Mouse (Mus musculus) lung, postnatal 36 days (tissue): ENCODE data around the gene Lgals12.
A peak's percentile ranks its signal among the peaks of the same experiment; 100 is the strongest.

ENCODE experiments used
- DNase-seq: peaks from one replicate; pipeline ENCODE4 v3.0.0; 2022; ENCODE audit warnings: mixed read lengths

Gene Lgals12

DNA sequence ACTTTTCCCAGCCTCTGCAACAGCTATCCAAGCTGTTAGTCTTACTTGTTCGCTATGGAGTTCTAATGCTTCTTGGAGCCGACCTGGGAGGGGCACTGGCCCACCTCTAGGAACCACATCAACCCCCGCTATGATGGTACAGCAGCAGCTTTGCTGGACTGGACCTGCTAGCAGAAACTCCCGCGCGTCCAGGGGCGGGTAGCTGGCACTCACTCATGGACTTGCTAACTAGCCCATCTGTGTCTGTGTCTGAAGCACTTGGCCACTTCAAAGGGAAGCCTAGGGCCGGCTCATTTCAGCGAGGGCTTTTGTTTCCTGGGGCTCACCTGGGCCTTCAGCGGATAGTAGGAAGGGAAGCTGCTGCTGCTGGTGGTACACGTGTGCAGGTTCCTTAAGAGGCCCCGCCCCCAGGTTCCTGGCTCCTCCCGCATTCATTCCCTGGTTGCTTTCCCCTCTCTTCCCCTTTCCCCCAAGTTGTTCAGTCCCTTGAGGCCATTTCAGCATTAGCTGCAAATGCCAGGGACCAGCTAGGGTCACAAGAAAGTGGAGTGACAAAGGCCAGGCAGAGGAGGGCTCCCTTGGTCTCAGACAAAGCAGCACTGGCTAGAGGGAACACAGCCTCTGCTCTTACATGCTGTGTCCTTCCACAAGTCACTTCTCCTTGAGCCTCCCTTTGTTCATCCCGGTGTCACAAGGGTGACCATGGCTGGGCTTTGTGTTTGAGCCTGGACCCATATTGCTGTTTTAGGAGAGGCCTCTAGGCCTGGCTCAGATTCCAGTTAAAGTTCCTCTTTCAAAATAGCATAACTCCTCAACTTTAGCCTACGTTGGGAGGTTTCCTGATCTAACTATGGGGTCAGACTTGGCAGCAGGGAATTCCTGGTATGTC lies at the start of gene Lgals12:
Gene Lgals12 (minus strand): TSS at position 393 of the 889 bp plus-strand sequence.
- DNase-seq = peak; percentile 65

DNA sequence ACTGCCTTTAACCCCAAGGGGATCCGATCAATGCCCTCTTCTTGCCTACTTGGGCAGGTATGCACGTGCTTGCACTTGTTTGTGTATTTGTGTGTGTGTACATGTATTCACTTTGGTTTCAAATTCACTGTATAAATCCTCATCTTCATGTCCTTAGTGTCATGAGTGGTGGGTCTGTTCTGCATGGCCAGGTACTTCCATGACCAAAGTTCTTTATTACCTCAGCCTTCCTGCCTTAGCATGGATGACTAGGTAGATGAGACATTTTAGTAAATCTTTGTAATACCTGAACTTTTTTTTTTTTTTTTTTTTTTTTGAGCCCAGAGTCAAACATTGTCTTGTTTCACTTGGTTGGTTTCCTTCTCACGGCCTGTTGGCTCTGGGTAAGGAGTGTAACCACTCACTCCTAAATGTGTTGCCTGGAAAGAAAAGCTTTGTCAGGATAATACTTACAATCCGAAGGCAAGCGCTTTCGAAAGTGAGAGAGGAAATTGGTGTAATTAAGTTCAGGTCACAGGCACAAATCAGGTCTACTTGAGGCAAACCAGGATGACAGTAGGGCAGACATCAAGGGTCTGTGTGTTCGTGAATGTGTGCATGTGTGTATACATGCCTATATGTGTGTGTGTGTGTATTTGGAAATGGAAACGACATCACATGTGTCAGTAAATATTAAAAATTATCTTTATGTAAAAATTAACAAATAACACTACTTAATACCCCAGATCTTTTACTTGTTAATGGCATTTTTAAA lies 42.1 kb upstream of the Lgals12 start:
- no peak for DNase-seq

DNA sequence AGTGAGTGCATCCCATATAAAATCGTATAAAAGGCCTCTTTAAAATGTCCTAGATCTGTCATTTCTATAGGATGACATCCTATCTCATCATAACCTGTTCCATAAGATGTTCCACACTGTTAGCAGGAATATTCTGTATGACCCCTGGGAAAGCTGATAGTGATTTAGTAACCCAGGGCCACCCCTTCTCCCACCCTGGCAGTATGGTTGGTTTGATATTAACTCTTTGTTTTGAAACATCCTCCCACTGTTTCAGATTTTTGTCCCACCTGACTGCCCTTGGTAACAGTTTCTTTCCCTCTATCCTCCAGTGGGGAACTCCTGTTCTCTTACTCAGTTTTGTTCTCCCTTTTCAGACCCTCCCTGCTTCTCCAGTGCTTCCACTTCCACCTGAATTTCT lies 26.8 kb upstream of the Lgals12 start:
- no peak for DNase-seq

DNA sequence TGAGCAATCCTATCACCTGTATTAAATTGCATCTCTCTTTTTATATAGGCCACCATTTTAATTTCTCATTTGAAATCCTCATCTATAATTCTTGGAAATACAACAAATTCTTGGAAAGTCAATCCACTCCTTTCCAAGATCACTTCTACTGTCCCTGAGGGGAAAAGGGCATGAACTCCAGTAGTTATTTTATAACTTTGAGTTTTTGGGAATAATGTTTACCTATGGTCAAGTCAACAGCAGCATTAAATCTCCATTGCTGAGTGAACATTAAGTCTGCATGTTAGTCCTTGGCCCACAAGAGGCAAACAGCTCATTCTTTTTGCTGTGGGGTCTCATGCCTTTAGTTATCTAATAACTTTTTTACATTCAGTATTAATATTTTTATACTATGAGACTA lies 26.0 kb upstream of the Lgals12 start:
- DNase-seq = no peak

DNA sequence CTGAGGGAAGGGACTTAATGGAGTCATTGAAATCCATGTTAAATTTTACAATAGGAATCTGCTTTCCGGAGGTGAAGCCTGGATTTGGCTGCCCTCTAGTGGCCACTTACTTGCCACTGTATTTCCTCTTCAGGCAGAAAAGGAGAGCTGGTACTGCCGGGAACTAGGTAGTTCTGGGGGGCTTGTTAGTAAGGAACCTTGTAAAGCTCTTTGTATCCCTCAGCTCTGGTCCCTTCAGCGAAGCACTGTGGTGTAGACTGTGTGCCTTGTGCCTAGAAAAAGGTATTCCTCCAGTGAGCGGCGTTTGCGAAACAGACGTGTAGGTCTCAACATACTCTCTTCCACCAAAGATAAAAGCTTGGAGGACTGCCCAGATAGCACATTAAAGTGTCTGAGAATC lies 10.7 kb upstream of the Lgals12 start:
- peak; percentile 83 for DNase-seq

DNA sequence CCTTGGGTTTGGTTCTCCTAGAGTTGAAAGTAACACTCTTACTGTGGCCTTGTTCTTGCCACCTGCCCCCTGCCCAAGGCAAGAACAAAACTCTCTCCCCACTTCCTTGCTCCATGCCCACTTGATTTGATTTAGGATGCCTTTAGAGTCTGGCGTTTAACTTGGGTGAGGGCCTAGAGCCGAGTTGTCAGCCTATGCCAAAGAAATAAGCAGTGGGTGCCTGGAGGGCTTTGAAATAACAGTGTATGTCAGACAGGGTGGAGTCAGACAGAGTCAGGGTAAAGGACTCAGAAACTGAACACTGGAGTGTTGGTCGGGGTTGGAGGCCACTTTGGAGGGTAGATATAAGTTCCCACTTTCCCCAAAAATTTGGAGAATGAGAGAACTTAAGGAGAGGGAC lies 10.1 kb upstream of the Lgals12 start:
- DNase-seq = no peak

DNA sequence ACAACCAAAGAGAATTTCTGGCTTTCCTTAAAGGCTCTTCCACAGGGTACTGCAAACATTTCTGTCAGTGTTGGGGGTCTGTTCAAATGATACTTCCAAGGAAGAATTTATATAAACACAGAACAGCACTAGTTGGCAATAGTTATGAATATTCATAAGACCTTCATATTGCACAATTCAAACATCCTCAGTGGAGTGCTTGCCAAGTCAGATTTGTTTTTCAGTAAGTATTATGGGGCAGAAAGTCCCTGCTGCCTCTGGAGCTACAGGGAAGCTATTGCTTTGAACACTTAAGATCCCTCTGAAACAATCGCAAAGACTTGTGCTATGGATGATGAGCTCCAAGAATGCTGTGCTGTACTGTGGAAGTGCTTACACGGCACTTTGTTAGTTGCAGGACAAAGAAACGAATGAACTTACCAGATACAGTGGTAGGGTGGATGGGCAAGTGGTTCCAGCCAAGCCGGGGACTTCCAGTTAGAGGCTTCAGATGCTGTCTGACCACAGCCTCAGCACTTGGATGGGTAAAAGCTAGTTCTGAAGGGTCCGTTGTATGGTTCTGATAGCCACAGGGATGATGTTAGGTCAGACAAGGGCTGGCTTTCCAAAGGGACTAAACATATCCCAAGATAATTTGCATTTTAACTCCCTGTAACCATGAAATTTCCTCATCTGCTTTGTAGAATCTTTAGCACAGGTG lies 9.4 kb upstream of the Lgals12 start:
- peak; percentile 22 for DNase-seq

DNA sequence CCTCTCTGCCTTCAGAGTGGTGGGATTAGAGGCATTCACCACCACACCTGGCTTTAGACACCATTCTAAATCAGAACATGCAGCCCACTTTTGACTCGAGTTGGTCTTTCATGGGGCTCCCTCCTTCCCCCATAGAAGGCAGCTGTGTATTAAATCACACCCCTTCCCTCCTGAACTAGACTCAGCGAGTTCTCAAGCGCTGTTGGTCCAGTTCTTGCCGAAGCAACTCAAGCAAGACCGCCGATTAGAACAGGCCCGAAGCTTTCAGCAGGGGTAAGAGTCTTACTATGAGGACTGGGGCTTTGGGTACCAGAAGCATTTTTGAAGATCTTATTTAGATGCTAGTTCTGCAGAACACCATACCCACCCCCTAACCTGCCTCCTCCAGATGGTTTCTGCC lies 6.2 kb upstream of the Lgals12 start:
- no peak for DNase-seq

DNA sequence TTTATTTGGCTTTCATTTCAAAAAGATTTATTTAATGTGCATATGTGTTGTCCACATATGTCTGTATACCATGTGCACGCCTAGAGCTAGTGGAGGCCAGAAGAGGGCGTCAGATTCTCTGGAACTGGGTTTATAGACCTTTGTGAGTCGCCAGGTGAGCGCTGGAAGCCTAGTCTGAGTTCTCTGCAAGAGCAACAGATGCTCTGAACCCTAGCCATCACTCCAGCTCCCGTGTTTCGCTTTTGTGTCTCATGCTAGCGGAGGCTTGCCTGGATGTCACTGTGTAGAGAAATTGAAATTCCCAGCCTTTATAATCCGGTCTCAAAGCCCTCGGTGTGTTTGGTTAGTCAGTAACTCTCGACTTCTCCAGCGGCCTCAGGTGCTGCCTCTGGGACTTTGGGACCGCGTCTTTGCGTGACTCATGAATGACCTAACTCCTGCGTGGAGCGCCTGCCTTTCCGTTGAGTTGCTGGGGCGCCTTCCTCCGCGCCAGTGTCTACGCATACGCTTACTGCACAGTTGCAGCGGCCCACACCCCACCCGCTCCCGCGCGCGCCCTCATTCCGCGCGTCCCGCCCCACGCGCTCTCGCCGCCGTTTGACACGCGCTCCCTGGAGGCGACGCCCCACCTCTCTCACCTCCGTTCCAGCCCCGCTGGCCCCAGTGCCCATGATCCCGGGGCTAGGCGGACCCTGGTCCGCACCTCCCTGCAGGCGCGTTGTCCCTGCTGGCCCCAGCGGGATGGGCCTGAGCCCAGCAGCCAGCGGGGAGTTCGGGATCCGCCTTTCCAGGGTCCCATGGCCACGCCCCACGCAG lies 5.2 kb upstream of the Lgals12 start, which contains the start of gene Hrasls5:
Gene Hrasls5 (plus strand): TSS at position 600 of the 816 bp plus-strand sequence.
- DNase-seq = peak; percentile 39

DNA sequence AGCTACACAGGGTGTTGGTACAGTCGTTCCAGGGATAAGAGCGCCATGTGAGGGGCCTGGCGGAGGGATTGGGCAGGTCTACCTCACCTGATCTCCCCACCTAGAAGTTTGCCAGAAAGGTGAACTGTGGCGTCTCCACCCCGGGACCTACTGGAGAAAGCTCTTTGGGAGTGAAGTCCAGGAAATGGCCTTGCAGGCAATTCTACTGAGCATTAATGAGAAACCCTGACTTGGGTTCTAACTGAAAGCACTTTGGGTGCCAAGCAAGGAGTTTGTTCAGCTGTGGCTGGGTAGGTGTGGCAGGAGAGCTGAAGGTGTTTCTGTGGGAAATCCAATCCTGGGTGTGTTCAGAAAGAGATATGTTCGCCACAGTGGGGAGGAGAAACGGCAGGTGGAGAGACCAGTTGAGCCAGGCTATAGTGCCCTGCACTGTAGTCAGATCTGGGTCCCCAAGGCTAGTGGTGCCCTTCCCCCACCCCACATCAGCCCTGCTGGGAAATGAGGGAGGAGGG lies 753 bp upstream of the Lgals12 start:
- peak; percentile 60 for DNase-seq

DNA sequence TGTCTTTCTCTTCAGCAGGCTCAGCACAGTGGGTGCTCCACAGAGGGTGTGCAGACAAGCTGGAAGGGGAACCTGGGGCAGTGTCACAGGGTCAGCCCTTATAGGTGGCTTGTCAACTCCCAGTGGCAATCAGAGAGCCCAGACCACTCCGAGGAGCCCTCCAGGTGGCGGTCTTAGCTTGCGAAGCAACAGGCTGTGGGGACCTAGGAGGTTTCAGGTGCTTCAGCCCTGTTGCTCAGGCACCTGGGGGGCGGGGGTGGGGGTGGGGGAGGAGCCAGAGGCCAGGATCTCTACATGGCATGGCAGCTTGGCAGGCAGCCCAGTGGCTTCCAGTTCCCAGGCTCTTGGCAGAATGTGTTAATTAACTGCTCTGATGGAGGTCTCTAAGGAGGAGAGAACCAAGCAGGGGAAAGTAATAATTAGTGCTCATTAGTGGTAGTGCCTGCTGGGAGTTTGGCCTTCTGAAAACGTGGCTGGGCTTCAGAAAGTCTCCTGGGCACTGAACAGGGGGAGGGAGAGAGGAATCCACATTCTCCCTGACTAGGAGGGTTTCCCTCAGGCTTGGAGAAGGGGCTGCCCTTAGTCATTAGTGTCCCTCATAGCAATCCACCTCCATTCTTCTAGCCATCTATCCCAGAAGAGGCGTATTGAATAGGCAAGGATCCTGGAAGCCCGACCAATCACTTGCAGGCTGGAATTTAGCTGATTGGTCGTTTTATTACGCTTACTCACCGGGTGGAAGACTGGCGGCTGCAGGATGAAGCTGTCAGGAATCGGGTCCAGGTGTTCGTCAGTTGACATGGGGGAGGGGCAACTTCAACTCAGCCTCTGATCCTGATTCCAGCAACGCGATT lies 836 bp downstream of the Lgals12 start:
- peak; percentile 61 for DNase-seq

DNA sequence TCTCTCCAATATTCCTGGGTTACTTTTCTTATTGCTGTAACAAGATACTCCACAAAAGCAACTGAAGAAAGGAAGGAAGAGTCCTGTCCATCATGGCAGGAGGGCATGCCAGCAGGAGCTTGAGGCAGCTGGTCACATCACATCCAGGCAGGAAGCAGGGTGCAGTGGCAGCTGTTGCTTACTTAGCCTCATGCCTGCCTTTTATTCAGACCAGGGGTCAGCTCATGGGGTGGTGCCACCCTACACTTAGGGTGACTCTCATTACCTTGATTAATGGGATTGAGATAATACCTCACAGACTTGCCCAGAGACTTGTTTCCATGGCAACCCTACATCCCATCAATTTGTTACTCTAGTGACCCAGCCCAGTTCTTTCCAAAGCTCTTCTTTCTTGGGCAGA lies 2.0 kb downstream of the Lgals12 start:
- DNase-seq = no peak

DNA sequence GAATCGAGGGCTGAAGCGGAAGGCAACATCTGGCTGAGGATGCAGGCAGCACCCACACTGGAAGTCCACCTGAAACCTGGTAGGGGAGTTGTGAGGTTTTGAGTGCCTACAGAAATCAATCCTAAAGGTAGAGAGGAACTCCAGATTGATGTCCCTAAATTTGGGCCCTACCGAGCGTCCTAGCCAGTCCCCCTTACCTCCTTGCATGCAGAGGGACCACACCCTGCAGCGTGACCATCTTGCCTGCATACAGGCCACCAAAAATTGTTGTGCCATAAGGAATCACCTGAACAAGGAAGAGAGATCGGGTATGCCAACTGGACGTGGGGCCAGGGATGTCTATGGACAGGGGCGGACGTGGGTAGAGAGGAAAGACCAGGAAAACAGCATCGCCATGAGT lies 2.9 kb downstream of the Lgals12 start:
- DNase-seq = no peak

DNA sequence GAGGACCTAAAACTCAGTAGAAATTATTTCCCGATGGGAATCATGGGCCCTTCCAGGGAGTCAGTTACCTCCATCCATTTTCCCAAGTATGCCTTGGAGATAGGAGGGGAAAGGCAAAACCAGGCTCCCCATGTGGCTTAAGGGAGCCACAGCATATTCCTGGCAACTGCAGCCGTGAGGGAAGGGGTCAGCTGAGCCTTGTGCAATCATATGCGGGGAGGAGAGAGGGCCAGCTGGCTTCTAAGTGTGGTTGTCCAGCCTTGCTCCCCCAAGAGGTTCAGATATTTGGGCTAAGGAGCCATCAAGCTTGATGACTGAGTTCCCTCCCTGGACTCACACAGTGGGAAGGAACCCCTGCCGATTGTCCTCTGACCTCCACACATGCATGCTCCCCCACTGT lies 5.4 kb downstream of the Lgals12 start:
- DNase-seq = peak; percentile 5

DNA sequence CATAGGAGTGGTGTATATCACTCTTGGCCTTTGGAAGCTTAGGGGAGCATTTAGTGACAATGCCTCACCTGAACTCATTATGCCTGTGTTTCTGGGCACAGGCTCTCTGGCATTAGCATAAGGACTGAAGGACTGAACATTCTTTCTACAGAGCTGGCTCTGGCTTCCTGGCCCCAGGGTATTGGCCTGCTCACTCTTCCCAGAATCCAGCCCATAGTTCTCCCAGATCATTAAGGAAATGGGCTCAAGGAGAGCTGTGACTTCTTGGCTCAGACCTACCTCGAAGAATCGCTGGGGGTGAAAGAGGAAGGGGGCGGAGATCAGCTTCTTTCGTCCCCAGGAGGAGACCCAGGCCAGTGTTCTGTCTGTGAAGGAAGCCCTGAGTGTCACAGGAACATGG lies 8.5 kb downstream of the Lgals12 start:
- DNase-seq = no peak

DNA sequence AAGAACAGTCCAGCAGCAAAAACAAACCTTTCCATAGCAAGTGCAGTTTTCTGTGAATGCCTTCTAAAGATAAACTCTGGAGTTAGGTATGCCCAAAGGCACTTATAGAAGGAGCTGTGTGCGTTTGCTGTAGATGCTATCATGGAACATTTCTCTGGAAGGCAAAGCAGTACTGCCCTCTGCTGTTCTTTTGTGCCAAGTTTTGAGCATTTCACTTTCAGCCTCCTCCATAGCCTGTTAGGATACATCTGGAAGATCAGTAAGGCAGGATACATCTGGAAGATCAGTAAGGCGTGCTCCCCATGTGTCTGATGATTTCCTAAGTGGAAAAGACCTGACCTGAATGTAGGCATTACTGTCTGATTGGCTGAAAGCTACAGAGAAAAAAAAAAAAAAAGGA lies 11.5 kb downstream of the Lgals12 start:
- peak; percentile 79 for DNase-seq

DNA sequence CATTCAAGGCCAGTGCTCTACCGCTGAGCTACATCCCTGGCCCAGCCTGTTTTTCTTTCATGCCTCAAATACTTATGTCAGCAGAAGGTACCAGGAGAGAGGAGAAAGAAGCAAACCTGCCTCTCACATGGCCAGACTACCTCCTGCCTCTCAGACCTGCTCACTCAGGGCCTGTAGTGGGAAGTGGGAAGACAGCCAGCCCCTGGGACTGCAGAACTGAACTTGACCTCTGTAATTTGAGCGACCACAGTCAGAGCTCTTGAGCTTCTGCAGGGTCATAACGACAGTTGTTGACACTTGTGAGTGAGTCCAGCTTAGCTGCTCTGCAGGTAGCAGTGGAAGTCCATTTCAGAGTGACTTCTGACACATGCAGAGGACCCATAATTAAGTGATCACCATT lies 15.0 kb downstream of the Lgals12 start:
- DNase-seq = peak; percentile 66

DNA sequence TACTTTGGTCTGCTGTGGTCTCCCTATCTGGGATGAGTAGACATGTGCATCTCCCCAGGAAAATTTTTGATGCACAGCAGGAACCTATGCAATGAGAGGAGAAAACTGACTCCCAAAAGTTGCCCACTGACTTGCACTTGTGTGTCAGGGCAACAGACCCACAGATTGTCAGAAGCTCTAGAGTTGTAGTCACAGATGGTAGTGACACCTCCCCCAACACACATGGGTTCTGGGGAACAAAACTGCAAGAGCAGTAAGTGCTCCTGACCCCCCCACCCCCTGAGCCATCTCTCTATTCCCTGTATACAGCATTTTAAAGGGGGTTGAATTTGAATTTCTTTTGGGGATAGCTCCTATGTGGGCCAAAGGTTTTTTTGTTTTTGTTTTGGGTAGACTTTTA lies 16.2 kb downstream of the Lgals12 start:
- DNase-seq = no peak

DNA sequence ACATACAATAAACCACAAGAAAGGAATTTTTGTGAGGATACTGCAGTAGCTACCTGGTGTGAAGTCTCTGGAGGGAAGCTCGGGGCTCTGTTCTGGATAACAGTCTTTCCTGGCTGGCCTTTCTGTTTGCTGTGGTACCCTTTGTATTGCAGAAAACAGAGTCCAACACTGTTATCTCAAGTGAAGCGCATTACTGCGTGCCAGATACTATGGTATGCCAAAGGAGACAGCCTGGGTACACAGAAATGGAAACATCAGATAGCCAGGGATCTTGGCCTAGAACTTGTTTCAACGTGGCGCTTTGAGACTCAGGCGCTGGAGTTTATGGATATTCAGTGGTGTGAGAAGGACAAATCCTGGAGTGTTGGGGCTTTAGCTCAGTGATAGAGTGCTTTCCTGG lies 21.2 kb downstream of the Lgals12 start:
- DNase-seq = no peak

DNA sequence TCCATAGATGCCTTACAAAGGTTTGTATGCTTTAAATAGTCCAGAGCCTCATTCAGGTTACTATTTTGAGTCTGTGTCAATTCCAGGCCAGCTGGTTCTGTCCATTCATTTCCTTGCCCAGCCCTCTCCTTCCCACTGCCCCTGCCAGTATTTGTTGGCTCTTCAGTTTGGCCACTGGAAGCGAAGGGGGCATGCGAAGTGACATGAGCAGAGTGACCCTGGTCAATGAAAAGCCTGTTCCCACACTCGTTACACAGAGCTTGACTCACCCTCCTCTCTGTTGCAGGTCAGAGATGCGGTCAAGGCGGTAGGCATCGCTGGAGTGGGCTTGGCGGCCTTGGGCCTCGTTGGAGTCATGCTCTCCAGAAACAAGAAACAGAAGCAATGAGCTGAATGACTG lies 21.7 kb downstream of the Lgals12 start:
- no peak for DNase-seq

DNA sequence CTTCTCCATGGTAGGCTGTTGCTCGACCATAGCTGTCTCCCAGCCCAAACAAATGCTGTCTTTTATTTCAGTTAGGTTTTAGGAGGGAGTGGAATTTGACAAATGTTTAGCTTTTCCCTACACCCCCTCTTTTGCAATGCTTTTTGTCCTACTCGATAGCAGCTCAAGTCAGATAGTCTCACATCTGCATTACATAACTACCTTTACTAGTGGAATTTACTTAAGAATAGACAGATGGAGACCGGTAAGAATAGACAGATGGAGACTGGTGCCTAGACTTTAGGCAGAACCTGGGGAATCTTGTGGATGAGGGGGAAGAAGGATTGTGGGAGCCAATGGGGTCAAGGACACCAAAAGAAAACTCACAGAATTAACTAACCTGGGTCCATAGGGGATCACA lies 23.4 kb downstream of the Lgals12 start:
- no peak for DNase-seq
